Mouse (Mus musculus) urinary bladder, postnatal 10 days (tissue): ENCODE results near the gene Ddias.

Experiments used
- DNase-seq: peaks from one replicate; pipeline ENCODE4 v3.0.0; 2022; ENCODE audit warnings: low spot score

The Ddias gene

DNA sequence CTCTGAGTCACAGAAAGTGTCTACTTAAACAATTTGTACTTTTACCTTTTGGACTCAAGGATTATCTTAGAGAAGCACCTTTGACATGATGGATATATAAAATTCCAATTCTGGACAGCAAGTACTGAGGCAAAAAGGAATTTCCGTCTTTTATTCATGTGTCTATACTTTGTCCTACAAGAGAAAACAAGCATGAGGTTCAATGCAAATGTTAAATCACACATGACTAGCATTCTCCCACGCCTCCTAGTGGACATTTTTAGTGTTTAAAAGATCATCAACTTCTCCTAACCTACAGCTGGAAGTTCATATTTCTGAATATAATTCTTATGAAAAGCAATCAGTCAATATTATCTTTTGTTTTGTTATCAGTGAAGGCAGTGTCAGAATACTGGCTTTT is 7.5 kb downstream of the Ddias start:
- no peak for DNase-seq

DNA sequence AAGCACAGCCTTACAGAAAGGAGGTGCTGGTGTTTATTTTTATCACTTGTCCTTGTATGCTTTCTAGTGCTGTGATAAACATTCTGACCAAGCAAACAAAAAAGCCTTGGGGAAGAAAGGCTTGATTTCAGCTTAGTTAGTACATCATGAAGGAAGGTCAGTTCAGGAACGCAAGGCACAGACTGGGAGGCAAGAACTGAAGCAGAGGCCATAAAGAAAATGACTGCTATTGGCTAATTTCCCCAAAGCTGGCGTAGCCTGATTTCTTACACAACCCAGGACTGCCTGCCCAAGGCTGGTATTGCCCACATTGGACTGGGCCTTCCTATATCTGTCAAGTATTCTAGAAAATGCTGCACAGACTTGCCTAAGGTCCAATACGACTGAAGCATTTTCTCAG is 25.8 kb downstream of the Ddias start:
- no peak for DNase-seq

DNA sequence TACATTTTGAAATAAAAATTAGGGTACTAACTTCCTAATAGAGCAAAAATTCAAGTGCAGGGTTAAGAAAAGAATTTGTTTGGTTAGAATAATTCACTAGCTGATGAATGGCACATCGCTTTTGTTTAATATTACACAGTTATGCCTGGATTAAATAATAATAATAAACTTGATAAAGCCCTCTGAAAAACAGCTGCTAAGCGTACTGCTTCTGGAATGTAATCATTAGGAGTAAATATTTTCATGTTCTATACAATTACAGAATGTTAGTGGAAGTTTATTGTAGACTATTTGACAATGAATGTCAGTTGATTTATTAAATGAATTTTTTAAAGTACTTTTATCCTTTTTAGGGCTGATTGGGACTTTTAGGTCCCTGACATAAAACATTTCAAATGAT is 31.8 kb downstream of the Ddias start:
- DNase-seq: no peak

DNA sequence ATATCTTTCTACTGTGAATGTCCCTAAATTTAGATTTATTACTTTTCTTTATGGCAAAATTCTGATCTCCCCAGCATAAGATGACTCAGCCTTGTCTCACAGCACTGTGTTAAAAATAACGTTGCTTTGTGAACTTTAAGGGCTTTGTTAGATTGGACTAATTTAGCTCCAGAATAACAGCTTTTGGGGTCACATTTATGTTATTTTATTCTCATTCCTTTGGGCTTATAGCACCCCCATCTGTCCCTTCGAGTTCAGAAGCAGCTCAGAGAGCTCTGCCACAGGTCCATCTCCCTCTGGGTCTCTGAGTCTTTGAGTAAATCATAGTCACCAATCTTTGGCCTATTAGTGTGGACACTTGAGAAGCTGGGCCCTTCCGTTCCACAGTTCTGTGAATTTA is 36.1 kb downstream of the Ddias start:
- no peak for DNase-seq

DNA sequence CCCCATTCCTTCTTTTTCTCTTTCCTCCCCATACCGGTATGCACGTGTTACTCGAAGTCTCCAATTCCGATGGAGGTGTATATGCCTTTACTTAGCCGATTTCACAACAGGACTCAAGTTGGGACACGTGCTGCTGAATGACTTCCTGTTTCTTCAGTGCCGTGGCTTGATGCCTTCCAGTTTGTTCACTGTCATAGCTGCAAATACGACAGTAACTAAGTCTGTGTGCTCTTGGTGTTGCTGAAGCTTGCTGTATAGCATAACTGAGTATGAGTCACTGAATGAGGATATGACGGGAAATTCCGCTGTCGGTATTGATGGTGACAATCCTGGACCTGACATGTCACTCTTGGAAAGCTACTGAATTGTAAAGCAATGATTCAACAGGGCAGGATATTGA is 36.8 kb downstream of the Ddias start:
- no peak for DNase-seq

DNA sequence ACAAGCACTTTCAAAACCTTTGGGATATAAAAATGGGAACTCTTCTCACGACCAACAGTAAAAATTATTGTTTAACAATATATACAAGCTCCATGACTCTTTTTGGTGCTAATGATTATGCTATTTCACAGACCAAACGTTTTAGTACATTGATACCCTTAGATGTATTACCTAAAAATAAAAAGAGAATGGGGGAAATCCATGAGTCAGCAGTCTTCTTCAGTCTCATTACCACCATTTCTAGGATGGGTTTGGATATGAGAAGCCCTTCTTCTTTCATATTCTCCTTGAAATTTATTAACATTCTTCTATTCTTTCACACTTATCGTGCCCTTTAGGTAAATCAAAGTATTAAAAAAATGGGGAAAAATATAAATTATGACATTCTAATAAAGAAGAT is 37.6 kb downstream of the Ddias start:
- no peak for DNase-seq

DNA sequence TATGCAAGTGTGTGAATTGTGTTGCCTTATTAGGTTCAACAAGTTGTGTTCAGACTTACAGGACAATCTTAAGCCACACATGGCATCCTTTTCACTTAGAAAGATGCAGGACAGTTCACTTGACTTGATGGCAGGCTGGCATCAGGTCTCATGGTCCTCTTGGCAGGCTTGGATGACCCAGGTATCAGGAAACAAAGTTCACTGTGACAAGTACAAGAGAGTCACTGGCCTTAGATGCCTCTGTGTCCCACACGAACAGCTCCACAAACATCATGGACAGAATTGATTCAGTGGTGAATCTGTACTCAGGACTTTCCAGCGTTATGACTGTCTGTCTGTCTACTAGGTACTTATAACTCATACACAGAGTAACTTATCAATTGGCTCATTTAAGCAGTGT is 39.7 kb downstream of the Ddias start:
- DNase-seq: no peak

DNA sequence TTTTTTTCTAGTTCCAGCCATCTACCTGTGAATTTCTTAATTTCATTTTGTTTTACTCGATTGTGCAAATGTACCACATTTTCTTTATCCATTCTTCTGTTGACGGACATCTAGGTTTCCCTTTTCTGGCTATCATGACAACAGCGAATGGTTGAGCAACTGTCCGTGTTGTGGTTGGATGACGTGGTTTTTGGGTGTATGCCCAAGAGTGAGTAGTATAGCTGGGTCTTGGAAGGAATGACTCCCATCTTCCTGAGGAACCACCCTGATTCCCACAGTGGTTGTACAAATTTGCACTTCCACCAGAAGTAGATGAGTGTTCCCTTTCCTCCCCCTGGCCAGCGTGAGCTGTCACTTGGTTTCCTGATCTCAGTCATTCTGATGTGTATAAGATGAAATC is 41.7 kb downstream of the Ddias start:
- DNase-seq: no peak

DNA sequence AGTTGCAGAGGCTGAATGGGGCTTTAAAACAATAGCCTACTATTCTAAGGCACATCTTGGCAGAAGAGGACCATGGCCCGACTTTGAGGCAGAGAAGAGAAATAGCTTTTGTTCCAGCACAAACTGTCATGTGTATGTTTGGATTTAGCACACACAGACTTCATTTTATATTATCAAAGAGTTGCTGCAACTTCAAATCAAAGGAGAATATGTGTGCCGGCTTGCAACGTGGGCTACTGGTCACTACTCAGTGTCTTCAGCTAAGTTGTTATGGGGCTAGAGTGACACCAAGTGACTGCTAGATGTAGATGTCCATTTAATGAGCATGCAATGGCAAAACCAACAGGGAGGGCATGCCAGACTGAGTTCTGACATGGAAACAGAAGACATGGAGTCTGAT is 46.1 kb downstream of the Ddias start:
- DNase-seq: no peak

DNA sequence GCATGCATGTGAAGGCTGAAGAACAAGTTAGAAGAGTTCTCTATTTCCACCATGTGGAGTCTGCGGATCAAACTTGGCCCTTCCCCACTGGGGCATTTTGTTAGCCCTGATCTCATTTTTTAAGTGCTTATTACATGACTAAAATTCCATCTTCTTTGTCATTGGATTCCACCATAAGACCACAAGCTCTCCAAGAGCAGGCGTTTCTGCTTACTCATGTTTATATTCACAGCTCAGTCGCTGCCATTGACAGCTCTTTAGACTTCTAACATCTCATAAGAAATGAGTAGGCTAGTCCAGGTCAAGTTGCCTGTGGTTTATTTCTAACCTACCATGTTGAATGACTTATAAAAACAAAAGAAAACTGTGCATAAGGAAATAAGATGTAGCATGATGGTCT is 47.8 kb downstream of the Ddias start:
- no peak for DNase-seq

DNA sequence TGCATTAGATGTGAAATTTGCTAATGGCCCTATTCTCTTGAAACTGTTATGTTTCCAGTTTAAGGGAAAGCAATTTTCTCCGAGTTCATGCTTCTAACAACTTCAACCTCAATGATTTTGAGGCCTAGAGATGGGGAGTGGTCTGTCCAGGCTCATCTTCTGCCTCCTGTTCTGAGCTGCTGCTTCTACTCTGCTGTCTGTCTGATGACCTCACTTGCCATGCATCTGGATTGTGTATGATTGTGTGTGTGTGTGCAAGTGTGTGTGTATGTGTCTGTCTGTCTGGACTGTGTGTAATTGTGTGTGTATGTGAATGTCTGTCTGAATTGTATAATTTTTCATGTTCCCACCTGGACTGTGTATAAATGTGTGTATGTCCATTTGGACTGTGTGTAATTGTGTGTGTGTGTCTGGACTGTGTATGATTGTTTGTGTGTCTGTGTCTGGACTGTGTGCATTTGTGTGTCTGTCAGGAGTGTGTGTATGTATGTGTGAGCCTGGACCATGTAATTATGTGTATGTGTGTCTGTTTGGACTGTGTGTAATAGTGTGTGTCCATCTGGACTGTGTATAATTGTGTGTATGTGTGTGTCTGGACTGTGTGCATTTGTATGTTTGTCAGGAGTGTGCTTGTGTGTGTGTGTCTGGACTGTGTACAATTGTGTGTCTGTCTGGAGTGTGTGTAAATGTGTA is 51.5 kb downstream of the Ddias start:
- DNase-seq: no peak

DNA sequence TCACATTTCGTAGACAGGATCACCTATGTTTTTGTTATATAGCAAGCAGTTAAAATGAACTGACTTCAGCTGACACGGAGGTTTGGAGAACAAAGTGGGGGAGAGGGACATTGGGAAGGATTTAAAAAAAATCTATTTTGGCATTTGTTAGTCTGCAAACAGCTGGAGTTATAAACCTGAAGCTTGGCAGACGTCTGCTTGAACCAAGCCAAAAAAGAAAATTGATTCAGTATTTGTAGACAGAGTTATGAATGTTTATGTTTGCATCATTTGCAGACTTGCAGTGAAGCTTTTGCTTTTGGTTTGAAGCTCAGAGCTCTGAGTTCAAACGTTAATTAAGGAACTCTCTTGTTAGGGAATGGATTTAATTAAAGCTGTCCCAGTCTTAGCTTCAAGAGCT is 52.2 kb downstream of the Ddias start:
- DNase-seq: no peak

DNA sequence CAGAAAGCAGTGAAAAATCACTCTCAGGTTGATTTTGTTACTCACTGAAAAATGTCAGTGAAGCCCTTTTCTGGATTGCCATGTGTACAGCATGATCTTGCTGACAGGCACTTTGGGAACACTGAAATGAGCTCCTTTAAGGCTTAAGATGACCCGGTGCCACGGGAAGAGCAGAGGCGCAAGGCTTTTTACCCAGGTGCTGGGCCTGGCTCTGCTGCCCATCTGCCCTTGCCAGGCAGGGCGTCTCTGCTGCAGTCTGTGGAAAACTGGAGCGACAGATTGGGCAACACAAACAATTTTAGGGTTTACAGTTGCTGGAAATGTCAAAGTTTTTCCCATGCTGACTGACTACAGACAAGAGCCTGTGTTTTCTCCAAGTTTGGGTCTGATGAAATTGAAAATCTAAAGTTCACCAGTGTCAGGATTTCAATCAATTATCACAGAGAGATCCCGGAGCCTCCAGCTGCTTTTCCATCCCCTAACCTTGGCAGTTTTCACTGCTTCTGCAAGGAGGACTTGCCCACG is 53.0 kb downstream of the Ddias start:
- no peak for DNase-seq

DNA sequence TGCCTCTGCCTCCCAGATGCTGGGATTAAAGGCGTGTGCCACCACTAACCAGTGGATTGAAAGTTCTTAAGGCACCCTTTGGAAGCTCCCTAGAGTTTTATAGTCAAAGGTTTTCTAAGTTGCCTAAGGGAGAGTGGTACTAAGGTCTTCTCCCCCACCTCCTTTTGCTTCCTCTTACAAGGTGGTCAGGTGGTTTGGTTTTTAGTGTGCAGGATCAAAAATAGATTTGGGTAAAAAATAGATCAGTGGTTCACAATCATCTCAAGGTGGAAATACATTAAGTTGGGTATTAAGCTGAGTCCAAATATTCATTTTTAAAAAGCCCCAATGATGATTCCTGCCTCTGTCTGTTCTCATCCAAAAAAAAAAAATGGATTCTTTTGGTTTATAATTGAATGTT is 53.6 kb downstream of the Ddias start:
- no peak for DNase-seq

DNA sequence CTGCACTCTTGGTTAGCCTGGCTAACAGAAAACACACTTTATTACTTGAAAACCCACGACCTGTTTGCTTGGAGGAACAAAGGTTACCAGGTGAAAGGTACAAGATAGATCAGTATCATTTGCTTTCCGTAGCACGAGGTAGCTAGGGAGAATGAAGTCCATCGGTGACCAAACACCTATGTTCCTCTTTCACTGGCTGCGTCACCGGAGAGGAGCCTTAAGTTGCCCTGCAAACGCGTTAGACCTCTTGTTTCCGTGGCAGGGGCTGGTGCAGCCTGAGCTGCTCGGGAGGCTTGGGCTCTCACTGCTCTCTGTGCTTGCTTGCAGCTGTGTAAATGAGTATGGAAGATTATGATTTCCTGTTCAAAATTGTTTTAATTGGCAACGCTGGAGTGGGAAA is 54.4 kb downstream of the Ddias start:
- DNase-seq: no peak

DNA sequence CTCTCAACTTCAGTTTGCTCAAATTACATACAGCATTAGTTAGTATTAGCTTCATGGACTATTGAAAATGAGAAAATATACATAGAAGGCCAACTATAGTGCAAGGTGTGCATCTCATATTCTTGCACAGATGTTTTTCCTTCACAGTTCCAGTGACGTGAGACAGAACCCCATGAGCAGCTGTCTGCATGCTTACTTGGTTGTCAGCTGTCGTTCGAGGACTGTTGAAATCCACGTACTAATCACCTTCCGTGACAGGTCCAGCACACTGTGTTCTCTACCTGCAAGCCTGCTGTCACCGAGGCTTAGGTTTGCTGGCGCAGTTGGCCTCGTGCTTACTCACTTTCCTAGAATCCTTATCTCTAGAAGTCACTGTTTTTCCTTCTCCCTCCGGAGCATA is 56.2 kb downstream of the Ddias start:
- no peak for DNase-seq

DNA sequence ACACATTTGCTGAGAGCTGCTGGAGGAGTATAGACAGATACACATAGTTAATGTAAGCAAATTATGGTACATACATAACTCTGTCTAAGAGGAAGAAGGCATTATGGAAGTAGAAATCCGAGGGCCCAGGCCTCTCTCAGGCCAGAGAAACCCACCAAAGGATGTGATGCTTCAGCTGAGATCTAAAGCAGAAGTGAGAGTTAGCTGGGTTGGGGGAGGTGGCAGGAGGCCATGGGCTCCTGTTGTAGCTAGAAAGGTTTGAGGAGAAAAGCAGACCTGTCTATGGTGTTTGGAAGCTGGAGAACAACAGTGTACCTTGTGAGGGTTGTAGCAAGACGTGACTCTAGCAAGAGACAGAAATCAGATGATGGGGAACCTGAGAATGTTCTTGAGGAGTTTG is 56.8 kb downstream of the Ddias start:
- DNase-seq: no peak

DNA sequence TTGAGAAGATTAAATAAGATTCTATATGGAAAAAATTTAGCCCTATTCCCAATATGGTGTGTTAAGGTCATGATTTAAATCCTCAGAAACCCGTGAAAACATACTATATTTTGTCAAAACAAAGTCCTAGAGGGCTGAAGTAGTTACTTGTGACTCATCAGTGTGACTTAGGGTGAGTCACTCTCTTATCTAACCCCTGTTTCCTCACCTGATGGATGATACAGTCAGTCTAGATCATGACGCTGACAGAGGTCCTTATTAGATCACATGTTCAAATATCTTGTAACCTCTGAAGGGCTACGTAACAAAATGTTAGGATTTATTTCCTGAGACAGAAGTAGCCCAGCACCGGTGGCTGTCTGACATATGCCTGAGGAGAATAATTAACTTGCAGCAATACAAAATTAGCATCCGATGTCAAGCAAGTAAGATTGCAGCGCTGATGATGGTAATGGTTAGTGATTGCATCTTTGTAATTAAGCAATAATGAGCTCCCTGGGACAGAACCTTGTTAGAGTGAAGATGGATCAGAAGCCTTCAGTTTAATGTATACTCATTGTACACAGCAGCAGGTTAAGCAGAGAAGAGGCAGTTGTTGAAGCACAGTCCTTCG is 62.3 kb downstream of the Ddias start:
- no peak for DNase-seq
